Mouse (Mus musculus) left cerebral cortex, adult 2 months (tissue): ENCODE measurements around the gene Acsl4. TPM values are rescaled to one million over a fixed set of nuclear protein-coding genes. Genes with fewer than 3 reads are reported as not detected.

Experiments
- DNase-seq, 2 experiments: peaks; one replicate each; pipeline ENCODE4 v3.0.0; 2021 to 2022; ENCODE audit warnings: low spot score in 2 of 2, mixed read lengths in 1 of 2; ENCODE audit errors: extremely low spot score in 1 of 2
- H3K27ac ChIP-seq: fragments of 200-600 bp; 2 replicates; pipeline ENCODE4 v1.8.1; 2022
- H3K4me3 ChIP-seq: fragments of 200-600 bp; 2 replicates; pipeline ENCODE4 v1.8.1; 2022
- CTCF ChIP-seq: fragments of 200-600 bp; IDR thresholded peaks from 2 replicates; pipeline ENCODE4 v1.8.1; 2022; ENCODE audit warnings: antibody characterized with exemption, mild to moderate bottlenecking, moderate library complexity
- intact Hi-C: fragments of 180-260 bp; cut with DNase I; formaldehyde crosslinking; loops from one replicate; pipeline ENCODE4 v1.15.1; 2025
- total RNA-seq, 2 experiments: library from RNA; stranded (reverse); gene quantifications; 2 replicates each; pipeline ENCODE4 v1.2.3; 2021

Acsl4 gene
- total RNA-seq, 2 experiments from 2014 or later, result 63.5 to 69.5 TPM

- no peak overlapping the region for H3K27ac ChIP-seq
- TF ChIP-seq CTCF, result no peak
- intact Hi-C loops, result no loop called here
- no peak overlapping the region for H3K4me3 ChIP-seq
- DNase-seq, result no peak
Measured at GRCm38 (mm10) chrX:142388141-142388540, 2.2 kb downstream of the Acsl4 start.

- peak; percentile 9 for TF ChIP-seq CTCF
- intact Hi-C loops, result no loop called here
- DNase-seq, result no peak
- Histone ChIP-seq H3K4me3 (no peak overlapping the region), H3K27ac (no peak overlapping the region)
Measured at GRCm38 (mm10) chrX:142387634-142388033, 2.7 kb downstream of the Acsl4 start.

GRCm38 (mm10) chrX:142384918-142385317 is 5.4 kb downstream of the Acsl4 start:
- no peak for DNase-seq
- Histone ChIP-seq H3K27ac (no peak overlapping the region), H3K4me3 (no peak overlapping the region)
- no peak for TF ChIP-seq CTCF
- intact Hi-C loops, result no loop called here

GRCm38 (mm10) chrX:142379894-142380293 is 10.4 kb downstream of the Acsl4 start:
- intact Hi-C loops, result no loop called here
- no peak overlapping the region for H3K27ac ChIP-seq
- H3K4me3 ChIP-seq, result no peak overlapping the region
- DNase-seq, result no peak
- no peak for TF ChIP-seq CTCF

- intact Hi-C loops, result no loop called here
- no peak overlapping the region for H3K4me3 ChIP-seq
- TF ChIP-seq CTCF, result no peak; the same call in 1 of the 2 replicates
- no peak overlapping the region for H3K27ac ChIP-seq
- no peak for DNase-seq
Measured at GRCm38 (mm10) chrX:142378048-142378447, 12.3 kb downstream of the Acsl4 start.

GRCm38 (mm10) chrX:142377358-142377757 is 13.0 kb downstream of the Acsl4 start:
- Histone ChIP-seq H3K27ac (no peak overlapping the region), H3K4me3 (no peak overlapping the region)
- no peak for DNase-seq
- intact Hi-C loops, result no loop called here
- TF ChIP-seq CTCF, result no peak

GRCm38 (mm10) chrX:142376747-142377146 is 13.6 kb downstream of the Acsl4 start:
- Histone ChIP-seq H3K27ac (no peak overlapping the region), H3K4me3 (no peak overlapping the region)
- DNase-seq, result no peak
- intact Hi-C loops, result no loop called here
- no peak for TF ChIP-seq CTCF

GRCm38 (mm10) chrX:142375519-142375918 is 14.8 kb downstream of the Acsl4 start:
- intact Hi-C loops, result no loop called here
- no peak for TF ChIP-seq CTCF
- H3K27ac ChIP-seq, result no peak overlapping the region
- H3K4me3 ChIP-seq, result no peak overlapping the region
- DNase-seq, result no peak

GRCm38 (mm10) chrX:142372393-142372792 is 17.9 kb downstream of the Acsl4 start:
- TF ChIP-seq CTCF, result peak; percentile 75
- H3K27ac ChIP-seq, result no peak overlapping the region
- DNase-seq, result peak; percentile 31 to 49
- H3K4me3 ChIP-seq, result no peak overlapping the region
- intact Hi-C loops, result loop anchor here (2.0 to 5.0 kb wide), 2 partner anchors 162 to 435 kb away; no protein-coding TSS in a partner anchor

GRCm38 (mm10) chrX:142369935-142370334 is 20.4 kb downstream of the Acsl4 start:
- intact Hi-C loops, result loop anchor here (5.0 kb wide), 1 partner anchor 437 kb away; no protein-coding TSS in a partner anchor
- Histone ChIP-seq H3K27ac (no peak overlapping the region), H3K4me3 (no peak overlapping the region)
- no peak for TF ChIP-seq CTCF
- DNase-seq, result no peak

- no peak overlapping the region for H3K27ac ChIP-seq
- DNase-seq, result no peak
- intact Hi-C loops, result no loop called here
- H3K4me3 ChIP-seq, result no peak overlapping the region
- TF ChIP-seq CTCF, result no peak
Measured at GRCm38 (mm10) chrX:142363882-142364281, 26.5 kb downstream of the Acsl4 start.

GRCm38 (mm10) chrX:142359031-142359430 is 31.3 kb downstream of the Acsl4 start:
- TF ChIP-seq CTCF, result no peak
- intact Hi-C loops, result no loop called here

GRCm38 (mm10) chrX:142358427-142358826 is 31.9 kb downstream of the Acsl4 start:
- Histone ChIP-seq H3K27ac (no peak overlapping the region), H3K4me3 (no peak overlapping the region)
- DNase-seq, result no peak
- peak; percentile 21; the same call in 1 of the 2 replicates for TF ChIP-seq CTCF
- intact Hi-C loops, result no loop called here

More at GRCm38 (mm10) chrX:142359031-142359430, 31.3 kb downstream of the Acsl4 start:
- Histone ChIP-seq H3K4me3 (no peak overlapping the region), H3K27ac (no peak overlapping the region)
- DNase-seq, result no peak
